Mouse (Mus musculus) hindbrain, embryonic 15.5 days (tissue): ENCODE measurements at regions not wholly inside any gene's neighbourhood (a gene's known extent, or its start where the extent isn't known, plus 50 kb on each side); places are given as distances from the start of the nearest gene placed in this dataset.
A peak's percentile ranks its signal among the peaks of the same experiment; 100 is the strongest.

Source experiments
- ATAC-seq: fragments of 200-750 bp; cut with Nextera tagmentation; 2 replicates; pipeline ENCODE4 v1.8.0; 2017; ENCODE audit warnings: low read depth, moderate number of reproducible peaks, moderate TSS enrichment; ENCODE audit not compliant: low FRiP score
- H3K27ac ChIP-seq: fragments of 300-500 bp; sonication (generic); replicated peaks from 2 replicates; pipeline ENCODE4 v1.5.1; 2015; ENCODE audit warnings: mild to moderate bottlenecking, inconsistent platforms
- H3K27me3 ChIP-seq: fragments of 300-500 bp; sonication (generic); 2 replicates; pipeline ENCODE4 v1.6.1; 2015; ENCODE audit warnings: control low read depth, inconsistent platforms
- H3K36me3 ChIP-seq: fragments of 300-500 bp; sonication (generic); 2 replicates; pipeline ENCODE4 v1.6.1; 2015; ENCODE audit warnings: control low read depth, inconsistent platforms
- H3K4me1 ChIP-seq: fragments of 300-500 bp; sonication (generic); replicated peaks from 2 replicates; pipeline ENCODE4 v1.6.1; 2015; ENCODE audit warnings: control low read depth, inconsistent platforms
- H3K4me2 ChIP-seq: fragments of 300-500 bp; sonication (generic); 2 replicates; pipeline ENCODE4 v1.6.1; 2015; ENCODE audit warnings: moderate library complexity, mild to moderate bottlenecking, inconsistent platforms
- H3K4me3 ChIP-seq: fragments of 300-500 bp; sonication (generic); 2 replicates; pipeline ENCODE4 v1.5.1; 2015; ENCODE audit warnings: mild to moderate bottlenecking, inconsistent platforms
- H3K9ac ChIP-seq: fragments of 300-500 bp; sonication (generic); 2 replicates; pipeline ENCODE4 v1.6.1; 2015; ENCODE audit warnings: inconsistent platforms
- H3K9me3 ChIP-seq: fragments of 300-500 bp; sonication (generic); 2 replicates; pipeline ENCODE4 v1.6.1; 2016; ENCODE audit warnings: control low read depth, inconsistent platforms
- WGBS: fragments of 180-500 bp; shearing (Covaris S2); methylation state at CpG from one replicate; pipeline ENCODE4 v1.1.7; 2015; 5-methylcytosine and 5-hydroxymethylcytosine counted together

- Histone ChIP-seq H3K4me2 (no peak overlapping the region), H3K4me3 (no peak overlapping the region), H3K9ac (no peak overlapping the region), H3K36me3 (no peaks in the 10 kb centered on the region), H3K27ac (no peak overlapping the region), H3K27me3 (no peaks in the 10 kb centered on the region), H3K9me3 (no peaks in the 10 kb centered on the region), H3K4me1 (no peaks in the 10 kb centered on the region)
- ATAC-seq, result no peak
- WGBS, result 86% methylated on average over 12 of the region's 12 CpGs
These were observed 412.2 kb downstream of the Klf5 start for GRCm38 (mm10) chr14:99710656-99711177.

GRCm38 (mm10) chr14:99712624-99713023 is 414.1 kb downstream of the Klf5 start:
- H3K4me1 ChIP-seq, result no peaks in the 10 kb centered on the region
- no peak overlapping the region for H3K4me2 ChIP-seq
- 84% methylated on average over 7 of the region's 7 CpGs for WGBS
- no peak for ATAC-seq
- no peak overlapping the region for H3K4me3 ChIP-seq
- H3K9ac ChIP-seq, result no peak overlapping the region
- no peak overlapping the region for H3K27ac ChIP-seq
- H3K27me3 ChIP-seq, result no peaks in the 10 kb centered on the region
- H3K9me3 ChIP-seq, result no peaks in the 10 kb centered on the region
- H3K36me3 ChIP-seq, result no peaks in the 10 kb centered on the region

GRCm38 (mm10) chr14:99713069-99713830 is 414.8 kb downstream of the Klf5 start:
- Histone ChIP-seq H3K4me3 (no peak overlapping the region), H3K9me3 (no peaks in the 10 kb centered on the region), H3K27ac (no peak overlapping the region), H3K27me3 (no peaks in the 10 kb centered on the region), H3K4me1 (no peaks in the 10 kb centered on the region), H3K9ac (no peak overlapping the region), H3K36me3 (no peaks in the 10 kb centered on the region), H3K4me2 (no peak overlapping the region)
- ATAC-seq, result no peak
- WGBS, result 86% methylated on average over 8 of the region's 8 CpGs

GRCm38 (mm10) chr14:99733474-99734199 is 435.1 kb downstream of the Klf5 start:
- no peaks in the 10 kb centered on the region for H3K9me3 ChIP-seq
- 86% methylated on average over 7 of the region's 7 CpGs for WGBS
- H3K4me3 ChIP-seq, result no peak overlapping the region
- H3K36me3 ChIP-seq, result no peaks in the 10 kb centered on the region
- no peak overlapping the region for H3K27ac ChIP-seq
- H3K9ac ChIP-seq, result no peak overlapping the region
- H3K4me1 ChIP-seq, result no peaks in the 10 kb centered on the region
- H3K4me2 ChIP-seq, result no peak overlapping the region
- ATAC-seq, result no peak
- no peaks in the 10 kb centered on the region for H3K27me3 ChIP-seq

GRCm38 (mm10) chr14:99734200-99734567 is 435.7 kb downstream of the Klf5 start:
- Histone ChIP-seq H3K27me3 (no peaks in the 10 kb centered on the region), H3K36me3 (no peaks in the 10 kb centered on the region), H3K4me2 (no peak overlapping the region), H3K9ac (no peak overlapping the region), H3K4me3 (no peak overlapping the region), H3K4me1 (no peaks in the 10 kb centered on the region), H3K9me3 (no peaks in the 10 kb centered on the region), H3K27ac (no peak overlapping the region)
- 80% methylated on average over 7 of the region's 7 CpGs for WGBS
- no peak for ATAC-seq

- H3K9ac ChIP-seq, result no peak overlapping the region
- H3K9me3 ChIP-seq, result no peaks in the 10 kb centered on the region
- peaks cover 14% of the 10 kb centered on the region for H3K4me1 ChIP-seq
- no peaks in the 10 kb centered on the region for H3K36me3 ChIP-seq
- no peaks in the 10 kb centered on the region for H3K27me3 ChIP-seq
- no peak overlapping the region for H3K27ac ChIP-seq
- H3K4me3 ChIP-seq, result no peak overlapping the region
- 83% methylated on average over 17 of the region's 17 CpGs for WGBS
- H3K4me2 ChIP-seq, result no peak overlapping the region
- no peak for ATAC-seq
These were observed 445.3 kb downstream of the Klf5 start for GRCm38 (mm10) chr14:99743625-99744297.

- H3K4me2 ChIP-seq, result no peak overlapping the region
- no peak for ATAC-seq
- no peak overlapping the region for H3K27ac ChIP-seq
- no peaks in the 10 kb centered on the region for H3K9me3 ChIP-seq
- H3K27me3 ChIP-seq, result no peaks in the 10 kb centered on the region
- 80% methylated on average over 7 of the region's 7 CpGs for WGBS
- no peaks in the 10 kb centered on the region for H3K36me3 ChIP-seq
- no peak overlapping the region for H3K9ac ChIP-seq
- no peak overlapping the region for H3K4me3 ChIP-seq
- peaks cover 25% of the 10 kb centered on the region for H3K4me1 ChIP-seq
These were observed 446.7 kb downstream of the Klf5 start for GRCm38 (mm10) chr14:99745209-99745608.

- Histone ChIP-seq H3K4me1 (peaks cover 25% of the 10 kb centered on the region), H3K9ac (no peak overlapping the region), H3K4me2 (peak overlapping the region; percentile 26), H3K4me3 (no peak overlapping the region), H3K27ac (peak overlapping the region; percentile 50), H3K9me3 (no peaks in the 10 kb centered on the region), H3K27me3 (no peaks in the 10 kb centered on the region), H3K36me3 (no peaks in the 10 kb centered on the region)
- peak; percentile 62; the same call in 1 of the 2 replicates for ATAC-seq
- WGBS, result 39% methylated on average over 17 of the region's 17 CpGs
These were observed 449.7 kb downstream of the Klf5 start for GRCm38 (mm10) chr14:99748166-99748565.

- Histone ChIP-seq H3K27ac (peak overlapping the region; percentile 42; the same call in 1 of the 2 replicates), H3K4me2 (no peak overlapping the region), H3K9ac (no peak overlapping the region), H3K4me1 (peaks cover 25% of the 10 kb centered on the region), H3K36me3 (no peaks in the 10 kb centered on the region), H3K4me3 (no peak overlapping the region), H3K27me3 (no peaks in the 10 kb centered on the region), H3K9me3 (no peaks in the 10 kb centered on the region)
- 33% methylated on average over 12 of the region's 12 CpGs for WGBS
- no peak; the same call in 1 of the 2 replicates for ATAC-seq
These were observed 451.1 kb downstream of the Klf5 start for GRCm38 (mm10) chr14:99749308-99750305.

GRCm38 (mm10) chr14:99758045-99758444 is 459.6 kb downstream of the Klf5 start:
- Histone ChIP-seq H3K4me1 (no peaks in the 10 kb centered on the region), H3K9me3 (no peaks in the 10 kb centered on the region), H3K27ac (no peak overlapping the region), H3K4me3 (no peak overlapping the region), H3K27me3 (no peaks in the 10 kb centered on the region), H3K36me3 (no peaks in the 10 kb centered on the region), H3K4me2 (no peak overlapping the region), H3K9ac (no peak overlapping the region)
- no peak for ATAC-seq
- WGBS, result 73% methylated on average over 5 of the region's 5 CpGs

GRCm38 (mm10) chr14:99763336-99763735 is 464.8 kb downstream of the Klf5 start:
- H3K36me3 ChIP-seq, result no peaks in the 10 kb centered on the region
- H3K4me2 ChIP-seq, result no peak overlapping the region
- no peaks in the 10 kb centered on the region for H3K9me3 ChIP-seq
- H3K4me3 ChIP-seq, result no peak overlapping the region
- no peak overlapping the region for H3K9ac ChIP-seq
- H3K27ac ChIP-seq, result no peak overlapping the region
- 76% methylated on average over 3 of the region's 3 CpGs for WGBS
- H3K27me3 ChIP-seq, result no peaks in the 10 kb centered on the region
- no peak for ATAC-seq
- H3K4me1 ChIP-seq, result no peaks in the 10 kb centered on the region
